Mouse (Mus musculus) stomach, embryonic 14.5 days (tissue): ENCODE data around the gene Tmco4. TPM values are rescaled to one million over a fixed set of nuclear protein-coding genes. Genes with fewer than 3 reads are reported as not detected.
A peak's percentile ranks its signal among the peaks of the same experiment; 100 is the strongest.

Source experiments
- ATAC-seq: fragments of 200-750 bp; cut with Nextera tagmentation; 2 replicates; pipeline ENCODE4 v1.8.0; 2017; ENCODE audit warnings: low read depth, moderate TSS enrichment; ENCODE audit not compliant: insufficient number of reproducible peaks, insufficient read depth, low FRiP score
- H3K27ac ChIP-seq: fragments of 300-500 bp; sonication (generic); 2 replicates; pipeline ENCODE4 v1.5.1; 2014; ENCODE audit warnings: mild to moderate bottlenecking, low read length, moderate library complexity, mixed read lengths
- H3K27me3 ChIP-seq: fragments of 300-500 bp; sonication (generic); 2 replicates; pipeline ENCODE4 v1.6.1; 2014; ENCODE audit warnings: low read length, control low read depth, mixed read lengths; ENCODE audit not compliant: control insufficient read depth, insufficient read depth
- H3K36me3 ChIP-seq: fragments of 300-500 bp; sonication (generic); 2 replicates; pipeline ENCODE4 v1.6.1; 2014; ENCODE audit warnings: mild to moderate bottlenecking, control low read depth, low read length, moderate library complexity, mixed read lengths; ENCODE audit not compliant: control insufficient read depth, insufficient read depth
- H3K4me1 ChIP-seq: fragments of 300-500 bp; sonication (generic); 2 replicates; pipeline ENCODE4 v1.6.1; 2014; ENCODE audit warnings: low read length, control low read depth, mixed read lengths; ENCODE audit not compliant: control insufficient read depth, insufficient read depth
- H3K4me2 ChIP-seq: fragments of 300-500 bp; sonication (generic); replicated peaks from 2 replicates; pipeline ENCODE4 v1.6.1; 2014; ENCODE audit warnings: low read depth, low read length, control low read depth
- H3K4me3 ChIP-seq: fragments of 300-500 bp; sonication (generic); 2 replicates; pipeline ENCODE4 v1.5.1; 2014; ENCODE audit warnings: low read depth, low read length, control low read depth
- H3K9ac ChIP-seq: fragments of 300-500 bp; sonication (generic); replicated peaks from 2 replicates; pipeline ENCODE4 v1.6.1; 2014; ENCODE audit warnings: low read depth, mild to moderate bottlenecking, control low read depth, low read length, moderate library complexity, mixed read lengths
- H3K9me3 ChIP-seq: fragments of 300-500 bp; sonication (generic); 2 replicates; pipeline ENCODE4 v1.6.1; 2016; ENCODE audit warnings: low read depth, low read length, control low read depth; ENCODE audit not compliant: control insufficient read depth
- WGBS: fragments of 180-500 bp; shearing (Covaris S2); extraction: QIAGEN DNeasy Blood & Tissue Kit; methylation state at CpG from one replicate; pipeline ENCODE4 v1.1.7; 2014; 5-methylcytosine and 5-hydroxymethylcytosine counted together
- polyA plus RNA-seq: library from polyadenylated mRNA; unstranded; fragments of >200 nt; fragmentation: Nextera tagmentation; extraction: Ambion mirVana; gene quantifications from 2 replicates; pipeline ENCODE4 v1.2.1, GENCODE M21; 2014

Gene Tmco4
- polyA plus RNA-seq, 1 experiment from 2014 or later = 6.6 TPM

GRCm38 (mm10) chr4:139001026-139001425, 28.3 kb downstream of the Tmco4 start:
- Histone ChIP-seq H3K4me1 (no peaks in the 10 kb centered on the region), H3K9ac (no peak overlapping the region), H3K27me3 (no peaks in the 10 kb centered on the region), H3K27ac (no peak overlapping the region), H3K4me2 (no peak overlapping the region), H3K36me3 (no peaks in the 10 kb centered on the region), H3K4me3 (no peak overlapping the region), H3K9me3 (no peaks in the 10 kb centered on the region)
- 53% methylated on average over 2 of the region's 2 CpGs for WGBS
- ATAC-seq = no peak

- ATAC-seq = no peak
- no peak overlapping the region for H3K4me3 ChIP-seq
- no peaks in the 10 kb centered on the region for H3K4me1 ChIP-seq
- H3K27ac ChIP-seq = no peak overlapping the region
- 16% methylated on average over 6 of the region's 6 CpGs for WGBS
- H3K4me2 ChIP-seq = no peak overlapping the region
- no peak overlapping the region for H3K9ac ChIP-seq
- H3K27me3 ChIP-seq = no peaks in the 10 kb centered on the region
- H3K36me3 ChIP-seq = no peaks in the 10 kb centered on the region
- H3K9me3 ChIP-seq = no peaks in the 10 kb centered on the region
These were observed 28.7 kb downstream of the Tmco4 start for GRCm38 (mm10) chr4:139001433-139001832.

- no peaks in the 10 kb centered on the region for H3K27me3 ChIP-seq
- no peak overlapping the region for H3K9ac ChIP-seq
- H3K4me2 ChIP-seq = no peak overlapping the region
- no peaks in the 10 kb centered on the region for H3K4me1 ChIP-seq
- ATAC-seq = no peak
- WGBS = 86% methylated on average over 8 of the region's 8 CpGs
- H3K36me3 ChIP-seq = no peaks in the 10 kb centered on the region
- no peak overlapping the region for H3K27ac ChIP-seq
- no peak overlapping the region for H3K4me3 ChIP-seq
- H3K9me3 ChIP-seq = no peaks in the 10 kb centered on the region
These were observed 31.4 kb downstream of the Tmco4 start for GRCm38 (mm10) chr4:139004067-139004466.

- H3K27me3 ChIP-seq = no peaks in the 10 kb centered on the region
- WGBS = 35% methylated on average over 6 of the region's 6 CpGs
- H3K4me3 ChIP-seq = no peak overlapping the region
- no peak overlapping the region for H3K9ac ChIP-seq
- no peak overlapping the region for H3K4me2 ChIP-seq
- H3K4me1 ChIP-seq = no peaks in the 10 kb centered on the region
- H3K36me3 ChIP-seq = no peaks in the 10 kb centered on the region
- H3K27ac ChIP-seq = no peak overlapping the region
- no peak for ATAC-seq
- no peaks in the 10 kb centered on the region for H3K9me3 ChIP-seq
These were observed 32.5 kb downstream of the Tmco4 start for GRCm38 (mm10) chr4:139005214-139005613.

GRCm38 (mm10) chr4:139007353-139007752, 34.7 kb downstream of the Tmco4 start:
- no peaks in the 10 kb centered on the region for H3K36me3 ChIP-seq
- 73% methylated on average over 3 of the region's 3 CpGs for WGBS
- H3K4me3 ChIP-seq = no peak overlapping the region
- no peaks in the 10 kb centered on the region for H3K4me1 ChIP-seq
- no peak overlapping the region for H3K4me2 ChIP-seq
- no peak overlapping the region for H3K9ac ChIP-seq
- no peak for ATAC-seq
- H3K27me3 ChIP-seq = no peaks in the 10 kb centered on the region
- no peaks in the 10 kb centered on the region for H3K9me3 ChIP-seq
- H3K27ac ChIP-seq = peak overlapping the region; percentile 15; the same call in 1 of the 2 replicates

- no peak overlapping the region for H3K4me2 ChIP-seq
- no peaks in the 10 kb centered on the region for H3K36me3 ChIP-seq
- ATAC-seq = peak; percentile 55; the same call in 1 of the 2 replicates
- H3K9me3 ChIP-seq = no peaks in the 10 kb centered on the region
- H3K27ac ChIP-seq = no peak overlapping the region
- WGBS = 22% methylated on average over 6 of the region's 6 CpGs
- H3K4me1 ChIP-seq = no peaks in the 10 kb centered on the region
- H3K4me3 ChIP-seq = no peak overlapping the region
- H3K9ac ChIP-seq = no peak overlapping the region
- no peaks in the 10 kb centered on the region for H3K27me3 ChIP-seq
These were observed 35.4 kb downstream of the Tmco4 start for GRCm38 (mm10) chr4:139007981-139008536.

GRCm38 (mm10) chr4:139011201-139011702, 38.6 kb downstream of the Tmco4 start:
- Histone ChIP-seq H3K27me3 (no peaks in the 10 kb centered on the region), H3K4me2 (no peak overlapping the region), H3K4me1 (no peaks in the 10 kb centered on the region), H3K27ac (no peak overlapping the region), H3K36me3 (no peaks in the 10 kb centered on the region), H3K9me3 (no peaks in the 10 kb centered on the region; the same call in 1 of the 2 replicates), H3K9ac (no peak overlapping the region), H3K4me3 (no peak overlapping the region)
- no peak for ATAC-seq
- WGBS = 70% methylated on average over 13 of the region's 13 CpGs

- no peak overlapping the region for H3K27ac ChIP-seq
- H3K36me3 ChIP-seq = no peaks in the 10 kb centered on the region
- no peak overlapping the region for H3K9ac ChIP-seq
- H3K4me2 ChIP-seq = no peak overlapping the region
- WGBS = 84% methylated on average over 11 of the region's 11 CpGs
- no peak overlapping the region for H3K4me3 ChIP-seq
- no peaks in the 10 kb centered on the region for H3K4me1 ChIP-seq
- no peaks in the 10 kb centered on the region; the same call in 1 of the 2 replicates for H3K9me3 ChIP-seq
- no peaks in the 10 kb centered on the region for H3K27me3 ChIP-seq
- no peak for ATAC-seq
These were observed 40.6 kb downstream of the Tmco4 start for GRCm38 (mm10) chr4:139013281-139013680.

GRCm38 (mm10) chr4:139014793-139015192, 42.1 kb downstream of the Tmco4 start:
- Histone ChIP-seq H3K4me1 (no peaks in the 10 kb centered on the region), H3K9me3 (no peaks in the 10 kb centered on the region; the same call in 1 of the 2 replicates), H3K9ac (no peak overlapping the region), H3K4me2 (no peak overlapping the region), H3K4me3 (no peak overlapping the region), H3K36me3 (no peaks in the 10 kb centered on the region), H3K27me3 (no peaks in the 10 kb centered on the region), H3K27ac (no peak overlapping the region)
- no peak for ATAC-seq
- WGBS = 83% methylated on average over 6 of the region's 6 CpGs
